Mouse (Mus musculus) c-Kit-positive CD71-negative TER-119-negative erythroid progenitor cells, embryonic 14.5 days (primary cell): Measurements from ENCODE around the gene App.

ENCODE experiments used
- DNase-seq: peaks from one replicate; pipeline ENCODE4 v3.0.0-alpha.2; 2013; ENCODE audit warnings: low read depth

App gene

DNA sequence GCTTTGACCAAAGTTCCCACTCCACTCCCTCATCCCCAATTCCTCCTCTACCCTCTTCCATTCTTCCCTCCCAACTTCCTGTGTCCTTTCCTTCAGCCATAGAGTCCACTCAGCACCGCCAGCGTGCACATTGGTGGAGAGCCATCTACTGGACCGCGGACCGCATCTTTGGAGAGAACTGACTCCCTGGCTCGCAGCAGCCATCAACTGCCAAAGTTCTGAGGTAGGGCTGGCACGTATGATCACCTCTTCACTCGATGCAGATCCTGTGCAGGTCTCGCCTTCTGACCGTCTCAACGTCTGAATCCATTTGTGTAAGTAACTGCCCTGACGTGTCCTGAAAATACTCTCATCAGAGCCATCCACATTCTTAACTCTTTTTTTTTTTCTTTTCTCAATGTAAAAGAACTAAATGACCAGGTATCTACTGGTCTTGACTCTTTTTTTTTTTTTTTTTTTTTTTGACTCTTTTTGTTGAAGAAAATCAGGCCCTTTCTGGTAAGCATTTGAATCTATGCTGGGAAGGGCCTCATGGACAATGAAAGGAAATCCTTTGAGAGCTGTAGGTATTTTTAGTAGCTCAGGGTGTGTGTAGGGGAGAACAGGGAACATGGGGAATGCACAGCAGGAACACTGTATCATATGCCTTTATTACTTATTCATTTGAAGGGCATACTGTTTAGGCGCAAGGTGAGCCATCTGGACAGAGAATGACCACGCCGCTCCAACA is 200.0 kb downstream of the App start:
- DNase-seq = no peak

- no peak for DNase-seq
Measured at GRCm38 (mm10) chr16:84971535-84972330, 201.8 kb downstream of the App start.

DNA sequence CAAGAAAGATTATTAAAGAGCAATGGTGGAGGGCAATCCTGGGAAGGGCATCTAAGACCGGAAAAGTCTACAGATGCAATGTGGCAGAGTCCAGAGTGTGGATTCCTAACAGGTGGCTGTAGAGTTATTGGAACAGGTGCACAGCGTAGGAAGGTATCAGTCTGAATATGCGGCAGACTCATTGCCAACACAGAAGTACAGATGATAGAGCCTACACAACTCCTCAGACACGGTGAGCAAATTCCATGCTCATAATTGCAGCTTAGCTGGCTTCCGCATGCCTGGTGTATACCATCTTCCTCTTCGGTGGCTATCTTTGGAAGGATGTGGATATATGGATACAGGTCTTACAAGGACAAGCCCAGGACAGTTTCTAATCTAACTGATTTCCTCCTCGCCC is 204.5 kb downstream of the App start:
- DNase-seq = no peak

DNA sequence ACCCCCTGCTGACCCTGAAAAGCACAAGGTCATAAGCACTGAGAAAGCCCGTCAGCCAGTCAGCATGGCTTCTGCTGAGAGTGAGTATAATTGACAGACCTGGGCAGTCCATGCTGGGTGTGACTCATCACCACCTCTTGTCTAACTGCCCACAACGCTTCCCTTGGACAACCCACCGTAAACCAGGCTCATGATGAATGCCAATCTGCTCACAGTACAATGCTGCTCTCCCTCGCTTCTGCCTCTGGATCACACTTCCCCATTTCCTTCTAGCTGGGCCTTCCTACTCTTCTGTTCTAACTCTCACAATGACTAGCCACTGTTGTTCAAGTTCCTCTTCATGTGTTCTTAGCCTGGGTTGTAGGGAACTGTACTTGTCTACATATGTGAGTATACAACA is 206.6 kb downstream of the App start:
- peak; percentile 39 for DNase-seq

- no peak for DNase-seq
Measured at GRCm38 (mm10) chr16:84966096-84966495, 207.5 kb downstream of the App start.

DNA sequence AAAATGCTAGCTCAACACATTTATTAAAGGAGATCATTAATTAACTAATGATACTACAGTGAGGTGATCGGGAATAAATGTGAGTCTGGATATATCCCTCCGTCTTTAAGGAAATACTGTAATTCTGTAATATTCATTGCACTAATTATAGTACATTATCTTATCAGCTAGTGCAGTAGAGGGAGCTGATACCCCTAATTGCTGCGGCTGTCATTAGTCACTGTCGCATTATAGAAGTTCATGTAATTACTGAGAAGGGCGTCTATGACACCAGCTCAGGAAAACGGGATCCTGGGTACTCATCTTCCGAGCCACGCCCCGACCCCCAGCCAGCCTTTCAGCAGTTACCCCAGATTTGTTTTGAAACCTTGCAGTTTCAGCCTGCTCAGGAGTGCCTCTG is 209.6 kb downstream of the App start:
- DNase-seq = no peak

DNA sequence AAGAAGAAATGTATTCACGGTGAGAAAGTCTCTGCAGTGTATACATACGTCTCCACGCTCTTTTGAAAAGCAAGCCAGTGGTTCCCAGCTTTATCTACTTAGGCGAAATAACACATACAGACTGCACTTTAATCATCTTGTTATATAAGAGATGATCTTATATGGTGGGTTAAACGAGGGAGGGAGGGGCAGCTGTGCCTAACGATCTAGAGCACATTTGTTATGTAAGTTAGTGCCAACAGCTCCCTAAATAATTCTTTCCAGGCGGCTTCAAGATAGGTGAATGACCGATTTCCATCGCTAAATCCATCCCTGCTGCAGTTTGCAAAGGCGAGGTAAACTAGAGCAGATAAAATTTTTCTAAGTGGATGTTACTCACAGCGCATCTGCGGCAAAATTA is 210.0 kb downstream of the App start:
- no peak for DNase-seq

DNA sequence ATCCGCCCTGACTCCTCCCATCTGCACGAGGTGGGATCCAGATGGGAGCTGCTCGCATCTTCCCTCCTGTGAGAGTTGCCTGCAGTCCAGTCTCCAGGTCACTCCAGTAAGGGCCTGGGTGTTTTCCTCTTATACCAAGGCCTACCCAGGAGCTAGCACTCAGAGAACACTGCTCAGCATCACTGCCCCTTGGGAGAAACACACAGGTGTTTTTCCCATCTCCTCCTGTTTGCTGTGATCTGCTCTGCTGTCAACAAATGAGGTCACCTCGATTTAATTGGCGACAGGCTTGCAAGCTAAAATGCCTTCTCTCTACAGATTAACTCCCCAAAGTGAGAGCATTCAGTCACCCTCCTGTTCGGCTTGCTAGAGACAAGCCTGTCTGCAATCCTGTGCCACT is 216.3 kb downstream of the App start:
- no peak for DNase-seq

- DNase-seq = no peak
Measured at GRCm38 (mm10) chr16:84956690-84957089, 216.9 kb downstream of the App start.

- DNase-seq = no peak
Measured at GRCm38 (mm10) chr16:84955840-84956239, 217.7 kb downstream of the App start.

DNA sequence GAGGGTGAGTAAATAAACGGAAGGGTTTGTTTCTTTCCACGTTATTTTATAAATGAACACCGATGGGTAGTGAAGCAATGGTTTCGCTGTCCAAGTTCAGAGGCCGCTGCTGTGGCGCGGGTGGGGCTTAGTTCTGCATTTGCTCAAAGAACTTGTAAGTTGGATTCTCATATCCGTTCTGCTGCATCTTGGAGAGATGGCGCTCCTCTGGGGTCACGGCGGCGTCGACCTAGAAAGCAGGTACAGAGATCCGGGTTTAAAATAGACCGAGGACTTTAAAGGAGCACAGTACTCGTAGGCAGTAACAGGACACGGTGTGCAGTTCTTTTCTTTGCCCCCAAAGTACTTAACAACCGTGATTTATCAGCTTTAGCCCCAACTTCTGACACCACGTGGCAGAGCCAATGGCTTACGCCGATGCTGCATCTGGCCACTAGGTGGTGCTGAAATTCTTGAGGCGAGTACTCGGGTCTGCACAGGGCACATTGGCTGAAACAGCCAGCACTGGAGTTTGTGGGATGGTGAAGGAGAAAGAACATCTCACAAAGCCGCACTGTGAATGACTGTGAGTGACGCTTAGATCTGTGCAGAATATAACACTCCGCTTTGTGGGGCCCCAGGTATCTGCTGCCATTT is 218.2 kb downstream of the App start:
- peak; percentile 61 for DNase-seq

DNA sequence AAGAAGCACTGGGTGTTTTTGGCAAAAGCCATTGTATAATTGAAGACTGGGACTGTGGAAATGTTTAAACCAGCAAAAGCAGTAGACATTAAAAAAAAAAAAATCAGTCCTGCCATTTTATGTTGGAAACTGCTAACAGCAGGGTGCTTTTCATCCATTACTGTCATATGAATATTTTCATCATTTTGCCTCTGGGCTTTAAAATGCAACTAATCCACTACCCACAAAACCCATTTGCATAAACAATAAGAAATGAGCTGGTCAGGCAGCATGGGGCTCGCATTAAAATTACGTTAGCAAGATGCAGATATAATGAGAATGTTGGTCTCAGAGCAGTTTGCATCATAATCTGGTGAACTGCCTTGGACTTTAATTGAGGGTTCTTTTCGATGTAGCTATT is 242.5 kb downstream of the App start:
- DNase-seq = no peak

- DNase-seq = no peak
Measured at GRCm38 (mm10) chr16:84927827-84928226, 245.7 kb downstream of the App start.

DNA sequence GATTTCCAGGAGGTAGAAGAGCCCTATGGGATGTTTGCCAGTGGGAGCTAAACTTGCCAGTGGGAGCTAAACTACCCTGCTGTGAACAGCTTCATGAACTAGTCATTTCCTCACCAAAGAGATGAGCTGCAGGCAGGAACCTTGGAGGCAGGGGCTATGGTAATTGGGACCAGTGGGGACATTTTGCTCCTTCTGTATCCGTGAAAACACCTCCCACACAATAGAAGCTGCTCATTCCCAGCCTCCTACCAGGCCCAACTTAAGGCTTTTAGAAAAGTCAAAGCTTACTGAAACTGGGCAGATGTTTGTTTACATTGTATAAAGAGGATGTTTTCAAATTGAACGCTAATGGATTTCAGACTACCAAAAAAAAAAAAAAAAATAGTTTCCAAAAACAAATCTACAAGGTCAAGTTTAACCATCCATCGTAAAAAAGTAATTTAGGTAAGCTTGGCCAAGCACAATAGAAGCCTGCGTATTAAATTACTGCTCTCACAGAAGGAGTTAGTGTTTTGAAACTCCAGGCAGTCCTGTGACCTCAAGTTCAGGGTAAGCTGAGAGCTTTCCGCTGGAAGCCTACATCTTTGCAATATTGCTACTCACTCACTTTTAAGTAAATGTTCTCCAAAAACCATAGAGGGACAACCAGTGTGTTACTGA is 253.8 kb downstream of the App start:
- DNase-seq = no peak

DNA sequence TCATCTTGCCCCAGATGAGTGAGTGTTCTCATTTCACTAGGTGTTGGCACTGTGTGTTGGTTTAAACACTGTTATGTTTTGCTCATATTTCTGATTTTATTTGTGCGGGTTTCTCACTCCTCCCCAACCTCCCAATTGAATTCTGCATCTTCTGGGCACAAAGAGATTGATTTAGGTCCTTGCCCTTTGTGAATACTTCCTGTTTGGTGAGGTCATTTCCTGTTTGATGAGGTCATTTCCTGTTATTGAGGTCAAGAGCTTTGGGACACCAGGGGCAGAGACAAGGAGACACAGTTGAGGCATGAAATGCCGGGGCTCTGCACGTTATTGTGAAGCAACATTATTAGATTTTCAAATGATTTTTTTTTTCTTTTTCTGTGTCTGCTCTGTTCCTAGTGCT is 254.5 kb downstream of the App start:
- no peak for DNase-seq

DNA sequence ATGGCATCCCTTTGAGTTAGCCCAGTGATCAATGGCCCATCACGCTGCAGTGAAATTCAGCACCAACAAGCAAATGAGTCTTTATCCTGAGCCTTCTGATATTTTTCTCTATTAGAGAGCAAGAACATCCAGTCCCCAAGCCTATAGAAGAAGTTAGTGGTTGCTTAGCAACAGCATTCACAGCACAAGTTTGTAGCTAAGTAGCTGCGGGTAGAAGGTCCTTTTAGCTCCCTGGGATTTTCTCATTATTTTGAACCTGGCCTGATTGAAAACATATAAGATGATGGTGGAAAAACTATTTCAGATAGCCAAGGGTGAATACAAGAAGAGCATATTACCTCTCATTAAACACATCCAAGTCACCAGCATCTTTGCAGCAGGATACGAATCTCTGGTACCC is 256.8 kb downstream of the App start:
- no peak for DNase-seq

GRCm38 (mm10) chr16:84911477-84912165 is 261.9 kb downstream of the App start:
- no peak for DNase-seq

- no peak for DNase-seq
Measured at GRCm38 (mm10) chr16:84902995-84903394, 270.6 kb downstream of the App start.
